31 mouse cellular contexts compared by ENCODE assay signal in the genomic region with DNA sequence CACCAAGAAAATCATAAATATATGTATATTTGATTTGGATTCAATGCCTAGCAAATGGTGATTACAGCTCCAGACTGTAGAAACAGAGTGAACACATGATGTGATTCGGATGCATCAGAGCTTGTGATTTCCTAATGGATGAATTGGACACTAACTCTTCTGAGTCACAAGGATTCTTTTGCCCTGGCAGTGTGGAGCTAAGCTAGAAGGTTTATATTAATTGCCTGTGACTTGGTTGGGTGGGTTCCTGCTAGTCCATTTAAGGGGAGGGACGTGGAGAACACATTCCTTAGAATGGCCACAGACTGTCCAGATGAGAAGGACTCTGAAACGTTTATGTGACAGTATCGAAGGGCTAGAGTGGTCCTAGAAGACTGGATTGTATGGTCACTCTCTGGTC.
DNase-seq lines count a peak whose midpoint lies in the region; ATAC-seq and TF ChIP-seq lines count a peak whose summit lies in the region.
"Had no signal": no experiment of that assay in that cellular context is flagged by ENCODE, and none has a peak within 500 bp of the region (broad histone marks: within the 10 kb centered on the region; RNA-seq: fewer than 3 reads in every experiment).

No protein-coding gene starts in this region.

- H3K36me3 ChIP-seq in lung, embryonic 16.5 days (ENCODE audit: control insufficient read depth, insufficient read depth, low read length), result no peaks in the 10 kb centered on the region
- H3K36me3 ChIP-seq: embryonic facial prominence, embryonic 12.5 days; embryonic facial prominence, embryonic 15.5 days; G1E; heart, embryonic 12.5 days; heart, embryonic 15.5 days; hindbrain, embryonic 10.5 days; hindbrain, embryonic 13.5 days; intestine, embryonic 15.5 days had no signal

- H3K27ac ChIP-seq in lung, embryonic 16.5 days (ENCODE audit: low read length), result peak overlapping the region; percentile 49
- H3K27ac ChIP-seq: embryonic facial prominence, embryonic 12.5 days; embryonic facial prominence, embryonic 15.5 days; forebrain, embryonic 13.5 days; heart, embryonic 15.5 days; hindbrain, embryonic 10.5 days; hindbrain, embryonic 13.5 days; intestine, embryonic 15.5 days had no signal

- intact Hi-C loops in left cerebral cortex, postnatal 14 days (cut with DNase I), result no loop called here

- H3K4me1 ChIP-seq in lung, embryonic 16.5 days (replicated peaks; ENCODE audit: control insufficient read depth, insufficient read depth, low read length), result peaks cover 4% of the 10 kb centered on the region
- H3K4me1 ChIP-seq: embryonic facial prominence, embryonic 12.5 days; embryonic facial prominence, embryonic 15.5 days; forebrain, embryonic 13.5 days; hindbrain, embryonic 10.5 days; hindbrain, embryonic 13.5 days; intestine, embryonic 15.5 days had no signal

- H3K9me3 ChIP-seq in lung, embryonic 16.5 days (ENCODE audit: control insufficient read depth, low read length), result no peaks in the 10 kb centered on the region
- H3K9me3 ChIP-seq: embryonic facial prominence, embryonic 12.5 days; embryonic facial prominence, embryonic 15.5 days; forebrain, embryonic 13.5 days; heart, embryonic 12.5 days; heart, embryonic 15.5 days; hindbrain, embryonic 10.5 days; hindbrain, embryonic 13.5 days; intestine, embryonic 15.5 days had no signal

- 53% methylated on average over 4 of the region's 4 CpGs for WGBS in lung, embryonic 16.5 days

- DNase-seq in lung, postnatal 36 days, result no peak
- peak; percentile 67 for DNase-seq in 3134 (ENCODE audit: extremely low read depth, insufficient read length, low spot score)
- peak; percentile 88 for DNase-seq in 3T3-L1 (ENCODE audit: low read depth, low spot score)
- peak; percentile 61 for DNase-seq in Patski (ENCODE audit: low read depth, low spot score)
- no peak for DNase-seq in left cerebral cortex, postnatal 14 days (ENCODE audit: low spot score in 2 of 2)
- no peak for DNase-seq in thymus, postnatal 4 days
- DNase-seq in embryo, embryonic 10 days (ENCODE audit: low spot score), result no peak
- DNase-seq: adrenal gland, adult 8-10 months; adrenal gland, postnatal 36 days; B cell, adult 2 months; cerebellum, adult 18-20 months; cerebellum, adult 9-10 months; cerebellum, postnatal 14 days; gastrocnemius, postnatal 10 days; gastrocnemius, postnatal 36 days; heart, postnatal 10 days; heart, postnatal 36 days had no signal

- CTCF ChIA-PET in Patski (lab: Charles Lee), result interaction anchor here (0.7 to 1.5 kb wide), 7 partner anchors 9 to 272 kb away, joined by 3 to 4 read pairs (median 3); no protein-coding TSS in a partner anchor

- no peak for ATAC-seq in lung, embryonic 16.5 days (ENCODE audit: low read depth)
- ATAC-seq in Patski, result peak; percentile 97
- ATAC-seq: forebrain, embryonic 13.5 days; forebrain, embryonic 16.5 days; hindbrain, embryonic 16.5 days; intestine, embryonic 15.5 days had no signal

- H3K9ac ChIP-seq in lung, embryonic 16.5 days (ENCODE audit: low read length), result no peak overlapping the region
- H3K9ac ChIP-seq: embryonic facial prominence, embryonic 12.5 days; embryonic facial prominence, embryonic 15.5 days; forebrain, embryonic 13.5 days; heart, embryonic 12.5 days; heart, embryonic 15.5 days; hindbrain, embryonic 13.5 days; intestine, embryonic 15.5 days had no signal

- no peak for TF ChIP-seq CTCF in Patski (IDR thresholded peaks at IDR 0.05)

- no peak overlapping the region for H3K4me3 ChIP-seq in lung, embryonic 16.5 days (ENCODE audit: low read length)
- H3K4me3 ChIP-seq: embryonic facial prominence, embryonic 12.5 days; embryonic facial prominence, embryonic 15.5 days; erythroblast, embryonic 14.5 days; forebrain, embryonic 13.5 days; heart, embryonic 12.5 days; heart, embryonic 15.5 days; hindbrain, embryonic 10.5 days; hindbrain, embryonic 13.5 days; intestine, embryonic 15.5 days had no signal

- in situ Hi-C loops in Patski (cut with MboI; ENCODE audit: low pct_unique_long_range_greater_than_20kb), result loop anchor here (25.0 kb wide), 1 partner anchor 128 kb away; the partner anchor contains the start of gene Cdkn2b

- H3K4me2 ChIP-seq in lung, embryonic 16.5 days (ENCODE audit: low read depth, low read length), result no peak overlapping the region
- H3K4me2 ChIP-seq: embryonic facial prominence, embryonic 12.5 days; embryonic facial prominence, embryonic 15.5 days; forebrain, embryonic 13.5 days; heart, embryonic 12.5 days; heart, embryonic 15.5 days; hindbrain, embryonic 13.5 days; intestine, embryonic 15.5 days had no signal

- POLR2A ChIA-PET in Patski (lab: Charles Lee), result no interaction called here

- H3K27me3 ChIP-seq in lung, embryonic 16.5 days (ENCODE audit: control insufficient read depth, insufficient read depth, low read depth, low read length), result no peaks in the 10 kb centered on the region
- no peaks in the 10 kb centered on the region for H3K27me3 ChIP-seq in Patski
- H3K27me3 ChIP-seq: CH12.LX; embryonic facial prominence, embryonic 12.5 days; embryonic facial prominence, embryonic 15.5 days; forebrain, embryonic 13.5 days; heart, embryonic 12.5 days; heart, embryonic 15.5 days; hindbrain, embryonic 13.5 days; intestine, embryonic 15.5 days had no signal

Comparison
In these comparisons a context has a peak if more than half of its experiments do, and no peak if none do; other contexts are left out.
1. DNase-seq: peak in 3134 (single experiment), 3T3-L1 (single experiment) and Patski (single experiment); none in lung, postnatal 36 days (single experiment), left cerebral cortex, postnatal 14 days (0 of 2), thymus, postnatal 4 days (single experiment) and embryo, embryonic 10 days (single experiment).